Mouse (Mus musculus): ENCODE measurements at regions not wholly inside any gene's neighbourhood (a gene's known extent, or its start where the extent isn't known, plus 50 kb on each side); places are given as distances from the start of the nearest gene placed in this dataset.
"Not testable (repeated sequence)": the region's sequence is repeated elsewhere in the genome, so short reads cannot be mapped to it uniquely, and the experiment has no call there.

- no peak for DNase-seq (ENCODE audit: low spot score in 2 of 2)
Measured at GRCm38 (mm10) chr14:73453164-73453563, 56.7 kb upstream of the Med4 start.

- no peak for DNase-seq (ENCODE audit: low spot score in 2 of 2)
Measured at GRCm38 (mm10) chr14:73452321-73453082, 57.3 kb upstream of the Med4 start.

- no peak for DNase-seq (ENCODE audit: low spot score in 2 of 2)
Measured at GRCm38 (mm10) chr14:73451291-73452045, 58.4 kb upstream of the Med4 start.

- DNase-seq (ENCODE audit: low spot score in 2 of 2): no peak
Measured at GRCm38 (mm10) chr14:73449901-73450495, 59.8 kb upstream of the Med4 start.

GRCm38 (mm10) chr14:73449111-73449510, 60.7 kb upstream of the Med4 start:
- no peak for DNase-seq (ENCODE audit: low spot score in 2 of 2)

GRCm38 (mm10) chr14:73445508-73446256, 60.6 kb upstream of the Itm2b start:
- DNase-seq (ENCODE audit: low spot score in 2 of 2): no peak

- DNase-seq (ENCODE audit: low spot score in 2 of 2): no peak
Measured at GRCm38 (mm10) chr14:73444733-73445132, 59.6 kb upstream of the Itm2b start.

- DNase-seq (ENCODE audit: low spot score in 2 of 2): peak in 1 of 2 experiments; percentile 28
Measured at GRCm38 (mm10) chr14:73441951-73442716, 57.0 kb upstream of the Itm2b start.

- not testable (repeated sequence) for DNase-seq (ENCODE audit: low spot score in 2 of 2)
Measured at GRCm38 (mm10) chr14:73441206-73441950, 56.3 kb upstream of the Itm2b start.

- DNase-seq (ENCODE audit: low spot score in 2 of 2): no peak
Measured at GRCm38 (mm10) chr14:73439802-73440309, 54.8 kb upstream of the Itm2b start.

- DNase-seq (ENCODE audit: low spot score in 2 of 2): no peak
Measured at GRCm38 (mm10) chr14:73435839-73436238, 50.8 kb upstream of the Itm2b start.

Measured in left cerebral cortex, adult 9 months (tissue).